22 mouse cellular contexts compared by ENCODE assay signal in the genomic region with DNA sequence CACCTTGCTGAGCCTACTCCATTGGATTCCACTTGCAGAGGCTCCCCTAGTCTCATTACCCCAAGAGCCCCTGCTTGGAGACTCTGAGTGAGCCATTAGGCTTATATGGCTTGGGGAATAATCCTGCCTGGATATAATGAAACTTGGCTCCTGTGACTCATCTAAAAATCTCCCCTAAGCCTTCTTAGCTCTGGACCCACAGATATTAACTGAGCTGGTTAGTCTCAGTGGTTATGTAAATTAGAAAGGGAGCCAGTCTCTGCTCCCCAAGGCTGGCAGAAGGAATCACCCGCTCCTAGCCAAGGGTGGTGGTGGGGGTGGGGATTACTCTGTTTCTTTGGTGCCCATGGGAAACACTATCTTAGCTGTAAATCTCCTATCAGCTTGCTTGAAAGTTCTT.
DNase-seq lines count a peak whose midpoint lies in the region; ATAC-seq and TF ChIP-seq lines count a peak whose summit lies in the region.
"Had no signal": no experiment of that assay in that cellular context is flagged by ENCODE, and none has a peak within 500 bp of the region (broad histone marks: within the 10 kb centered on the region; RNA-seq: fewer than 3 reads in every experiment).

No protein-coding gene starts in this region.

- no peak overlapping the region for H3ac ChIP-seq in myocyte (ENCODE audit: control insufficient read depth, insufficient read length)

- POLR2A ChIA-PET in Patski (lab: Charles Lee): no interaction called here

- no peak for TF ChIP-seq POLR2A in myocyte (IDR thresholded peaks at IDR 0.05; ENCODE audit: insufficient read length, low read depth)

- H3K4me3 ChIP-seq in layer of hippocampus, adult 2 months: no peak overlapping the region
- H3K4me3 ChIP-seq in myocyte: no peak overlapping the region
- H3K4me3 ChIP-seq: embryonic facial prominence, embryonic 13.5 days; liver, embryonic 13.5 days had no signal

- peak; percentile 28; the same call in 1 of the 2 replicates for ATAC-seq in frontal cortex, adult (ENCODE audit: low TSS enrichment)
- peak; percentile 95 for ATAC-seq in Patski
- ATAC-seq: intestine, postnatal 0 days had no signal

- H3K4me2 ChIP-seq in myocyte (ENCODE audit: low read depth): peak overlapping the region; percentile 20
- H3K4me2 ChIP-seq: embryonic facial prominence, embryonic 13.5 days; liver, embryonic 13.5 days had no signal

- H3K27me3 ChIP-seq in Patski (no peaks in the 10 kb centered on the region), myocyte (ENCODE audit: control insufficient read depth, insufficient read depth, insufficient read length) (no peaks in the 10 kb centered on the region)
- H3K27me3 ChIP-seq: CH12.LX; embryonic facial prominence, embryonic 13.5 days; liver, embryonic 13.5 days had no signal

- CTCF ChIA-PET in Patski (lab: Charles Lee): no interaction called here

- TF ChIP-seq CTCF in layer of hippocampus, adult 2 months (conservative IDR thresholded peaks at IDR 0.05): no peak
- no peak for TF ChIP-seq CTCF in Patski (IDR thresholded peaks at IDR 0.05)

- in situ Hi-C loops in Patski (cut with MboI; ENCODE audit: low pct_unique_long_range_greater_than_20kb): no loop called here

- no peaks in the 10 kb centered on the region for H3K36me3 ChIP-seq in myocyte (ENCODE audit: control insufficient read depth, insufficient read depth)
- H3K36me3 ChIP-seq: embryonic facial prominence, embryonic 13.5 days; G1E; liver, embryonic 13.5 days had no signal

- H3K79me2 ChIP-seq in myocyte (ENCODE audit: control insufficient read depth, insufficient read depth): no peaks in the 10 kb centered on the region

- H3K27ac ChIP-seq in layer of hippocampus, adult 2 months: peak overlapping the region; percentile 36; the same call in 1 of the 2 replicates
- H3K27ac ChIP-seq: embryonic facial prominence, embryonic 13.5 days; liver, embryonic 13.5 days had no signal

- DNase-seq in frontal cortex, postnatal 14 days (ENCODE audit: low spot score in 2 of 2): no peak
- DNase-seq in layer of hippocampus, adult 2 months (ENCODE audit: low spot score in 2 of 2): no peak
- DNase-seq in layer of hippocampus, postnatal 10 days (ENCODE audit: low spot score in 2 of 2): no peak
- DNase-seq in Patski (ENCODE audit: low read depth, low spot score): peak; percentile 66
- DNase-seq in adrenal gland, postnatal 4 days (ENCODE audit: low spot score in 2 of 2): no peak
- DNase-seq: adrenal gland, adult 8-10 months; B cell, adult 2 months; cerebellum, adult 2 months; cerebellum, postnatal 25 days; gastrocnemius, postnatal 14 days; kidney, postnatal 25 days; liver, embryonic 13.5 days; lung, adult 2 months; lung, postnatal 14 days; thymus, adult 18-20 months; thymus, postnatal 36 days had no signal

TF ChIP-seq in myocyte, 11 proteins besides CTCF, POLR2A, EP300 and RAD21:
- TF ChIP-seq SRF (IDR thresholded peaks at IDR 0.05; ENCODE audit: control insufficient read depth, insufficient read length, low read depth) (no peak), CEBPB (IDR thresholded peaks at IDR 0.05; ENCODE audit: insufficient read depth, poor library complexity, severe bottlenecking) (no peak), TCF12 (IDR thresholded peaks at IDR 0.05; ENCODE audit: insufficient read depth, poor library complexity, severe bottlenecking) (no peak), USF1 (IDR thresholded peaks at IDR 0.05; ENCODE audit: low read depth) (no peak), POLR2AphosphoS2 (IDR thresholded peaks at IDR 0.05; ENCODE audit: insufficient read length, low read depth) (no peak), MAX (IDR thresholded peaks at IDR 0.05; ENCODE audit: low read depth) (no peak), MYOD1 (IDR thresholded peaks at IDR 0.05; ENCODE audit: control insufficient read depth in 1 of 3, insufficient read length in 2 of 3, low read depth in 2 of 3) (no peak), TCF3 (IDR thresholded peaks at IDR 0.05; ENCODE audit: insufficient read length, low read depth) (no peak), MYOG (IDR thresholded peaks at IDR 0.05; ENCODE audit: control insufficient read depth in 1 of 3, insufficient read depth in 1 of 3, insufficient read length in 2 of 3, low read depth in 2 of 3) (no peak), E2F4 (IDR thresholded peaks at IDR 0.05; ENCODE audit: insufficient read depth) (no peak), REST (IDR thresholded peaks at IDR 0.05; ENCODE audit: insufficient read depth, insufficient read length) (no peak)
